Mouse (Mus musculus) heart, embryonic 10.5 days (tissue): ENCODE data around the gene Ttn. TPM values are rescaled to one million over a fixed set of nuclear protein-coding genes. Genes with fewer than 3 reads are reported as not detected.
"Not testable (repeated sequence)": the region's sequence is repeated elsewhere in the genome, so short reads cannot be mapped to it uniquely, and the experiment has no call there.

ENCODE experiments used
- DNase-seq: peaks from one replicate; pipeline ENCODE4 v3.0.0-alpha.2; 2017; ENCODE audit warnings: low spot score
- H3K27ac ChIP-seq: fragments of 300-500 bp; sonication (generic); 2 replicates; pipeline ENCODE4 v1.5.1; 2016; ENCODE audit warnings: mild to moderate bottlenecking
- H3K27me3 ChIP-seq: fragments of 300-500 bp; sonication (generic); 2 replicates; pipeline ENCODE4 v1.6.1; 2016; ENCODE audit warnings: mild to moderate bottlenecking; ENCODE audit not compliant: poor library complexity, insufficient read depth, severe bottlenecking
- H3K36me3 ChIP-seq: fragments of 300-500 bp; sonication (generic); 2 replicates; pipeline ENCODE4 v1.6.1; 2016; ENCODE audit warnings: mild to moderate bottlenecking, moderate library complexity
- H3K4me1 ChIP-seq: fragments of 300-500 bp; sonication (generic); 2 replicates; pipeline ENCODE4 v1.6.1; 2016; ENCODE audit warnings: mild to moderate bottlenecking
- H3K4me3 ChIP-seq: fragments of 300-500 bp; sonication (generic); 2 replicates; pipeline ENCODE4 v1.5.1; 2016; ENCODE audit warnings: mild to moderate bottlenecking, moderate library complexity
- H3K9me3 ChIP-seq: fragments of 300-500 bp; sonication (generic); 2 replicates; pipeline ENCODE4 v1.6.1; 2016; ENCODE audit warnings: mild to moderate bottlenecking, moderate library complexity
- WGBS: fragments of 180-500 bp; shearing (Covaris S2); methylation state at CpG from one replicate; pipeline ENCODE4 v1.1.7; 2016; 5-methylcytosine and 5-hydroxymethylcytosine counted together
- polyA plus RNA-seq: library from polyadenylated mRNA; unstranded; fragments of >200 nt; fragmentation: Nextera tagmentation; extraction: Ambion mirVana; gene quantifications from 2 replicates; pipeline ENCODE4 v1.2.1, GENCODE M21; 2016

The Ttn gene
- 356 and 545 TPM in 2 replicates for polyA plus RNA-seq

DNA sequence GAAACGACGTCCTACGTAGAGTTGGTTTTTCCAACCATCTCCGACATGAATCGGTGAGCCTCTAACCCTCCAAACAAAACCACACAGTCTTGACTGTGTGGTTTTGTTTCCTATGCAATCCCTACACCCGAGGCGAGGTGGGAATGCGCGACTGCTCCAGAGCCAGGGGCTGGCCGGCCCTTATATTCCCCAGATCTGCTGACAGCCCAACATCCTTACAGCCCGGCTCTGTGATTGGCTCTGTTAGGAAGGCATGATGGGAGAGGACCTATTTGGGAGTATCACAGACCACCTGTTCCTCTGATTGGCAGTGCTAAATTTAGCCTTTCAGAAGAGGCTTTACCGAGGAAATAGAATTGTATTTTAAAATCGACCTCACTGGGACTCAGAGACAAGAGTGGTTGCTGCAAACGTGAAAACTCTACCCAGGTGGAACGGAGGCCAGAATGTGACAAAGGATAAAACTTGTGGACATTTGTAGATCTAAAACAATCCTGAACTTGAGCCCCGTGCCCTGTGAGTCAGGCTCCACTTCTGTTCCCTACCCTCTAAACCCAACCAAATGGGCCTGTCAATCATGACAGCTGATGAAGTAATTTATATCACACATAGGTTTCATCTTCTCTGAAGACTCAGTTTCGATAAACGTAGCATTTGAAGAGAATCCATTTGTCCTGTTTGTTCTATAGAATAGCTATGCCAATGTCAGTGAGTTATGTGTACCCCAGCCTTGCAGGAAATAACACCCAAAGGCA lies at the start of gene Ttn:
Gene Ttn, minus strand, starts transcription at position 157 of the 755 bp plus-strand sequence.
- Histone ChIP-seq H3K4me1 (peaks cover 17% of the 10 kb centered on the region), H3K27ac (peak within 1 kb of the TSS; percentile 89), H3K36me3 (peaks cover 15% of the 10 kb centered on the region), H3K27me3 (no peaks in the 10 kb centered on the region), H3K9me3 (no peaks in the 10 kb centered on the region), H3K4me3 (peak within 1 kb of the TSS; percentile 60)
- WGBS: 37% methylated on average over 18 of the region's 18 CpGs
- peak; percentile 95 for DNase-seq

DNA sequence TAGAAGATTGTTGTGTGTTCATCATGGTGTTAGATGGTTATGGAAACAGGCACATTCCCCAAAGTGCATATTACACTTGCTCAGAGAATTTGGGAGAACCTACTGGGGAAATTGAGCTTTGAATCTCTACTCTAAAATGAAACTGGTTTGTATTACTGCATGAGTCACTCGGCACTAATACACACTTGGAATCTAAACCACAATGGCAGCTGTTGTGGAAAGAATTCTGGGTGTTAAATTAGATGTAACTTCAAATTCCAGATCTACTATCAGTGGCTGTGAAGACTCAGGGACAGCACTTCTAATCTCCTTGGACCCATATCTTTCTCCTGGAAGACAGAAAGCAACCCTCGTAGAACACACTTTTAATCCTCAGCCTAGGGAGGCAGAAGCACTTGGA lies 38.3 kb upstream of the Ttn start:
- Histone ChIP-seq H3K4me1 (no peaks in the 10 kb centered on the region), H3K36me3 (peaks cover 63% of the 10 kb centered on the region)

DNA sequence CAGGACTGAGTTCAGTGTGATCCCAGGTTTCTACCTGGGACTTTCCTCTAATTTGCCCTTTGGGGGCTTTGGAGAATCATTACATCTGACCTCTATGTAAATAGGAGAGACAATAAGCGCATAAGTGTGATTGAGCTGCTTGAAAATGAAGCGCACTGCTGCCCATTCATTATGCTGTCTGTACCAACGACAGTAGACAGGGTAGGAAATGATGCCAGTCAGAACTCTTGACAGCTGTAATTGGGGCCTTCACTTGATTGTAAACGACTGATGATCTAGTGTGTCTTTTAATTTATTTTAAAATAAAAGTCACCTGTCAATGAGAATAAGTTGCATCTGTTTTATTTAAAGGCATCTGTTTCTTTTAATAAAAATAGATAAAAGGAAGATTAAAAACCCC lies 35.4 kb upstream of the Ttn start:
- no peak for DNase-seq
- no peak overlapping the region for H3K4me3 ChIP-seq
- WGBS: 86% methylated on average over 4 of the region's 4 CpGs
- H3K9me3 ChIP-seq: no peaks in the 10 kb centered on the region
- no peaks in the 10 kb centered on the region for H3K27me3 ChIP-seq
- H3K4me1 ChIP-seq: 0 out of 2 replicates have a peak, but pooled peaks cover 3% of the 10 kb centered on the region
- no peak overlapping the region for H3K27ac ChIP-seq
- peaks cover 73% of the 10 kb centered on the region for H3K36me3 ChIP-seq

More for the DNA sequence above, 38.3 kb upstream of the Ttn start:
- no peak for DNase-seq
- Histone ChIP-seq H3K27me3 (no peaks in the 10 kb centered on the region), H3K9me3 (no peaks in the 10 kb centered on the region), H3K4me3 (no peak overlapping the region), H3K27ac (no peak overlapping the region)
- 78% methylated on average over 2 of the region's 2 CpGs for WGBS

DNA sequence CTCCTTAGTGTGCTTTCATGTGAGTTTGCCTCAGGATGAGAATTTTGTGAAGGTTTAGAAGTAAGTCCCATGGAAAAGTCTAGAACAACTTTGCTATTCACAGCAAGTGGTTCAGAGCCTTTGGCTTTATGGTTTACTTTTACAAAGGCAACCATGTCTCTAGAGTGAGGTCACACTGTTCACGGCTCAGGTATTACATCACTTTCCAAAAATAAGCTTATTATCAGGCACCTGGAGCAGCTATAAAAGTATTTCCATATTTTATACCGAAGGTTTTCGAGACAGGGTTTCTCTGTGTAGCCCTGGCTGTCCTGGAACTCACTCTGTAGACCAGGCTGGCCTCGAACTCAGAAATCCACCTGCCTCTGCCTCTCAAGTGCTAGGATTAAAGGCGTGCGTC lies 31.1 kb upstream of the Ttn start:
- peaks cover 60% of the 10 kb centered on the region for H3K36me3 ChIP-seq
- not testable (repeated sequence) for H3K4me1 ChIP-seq, DNase-seq, H3K27ac ChIP-seq, H3K9me3 ChIP-seq, H3K27me3 ChIP-seq, H3K4me3 ChIP-seq
- WGBS: 83% methylated on average over 6 of the region's 6 CpGs

DNA sequence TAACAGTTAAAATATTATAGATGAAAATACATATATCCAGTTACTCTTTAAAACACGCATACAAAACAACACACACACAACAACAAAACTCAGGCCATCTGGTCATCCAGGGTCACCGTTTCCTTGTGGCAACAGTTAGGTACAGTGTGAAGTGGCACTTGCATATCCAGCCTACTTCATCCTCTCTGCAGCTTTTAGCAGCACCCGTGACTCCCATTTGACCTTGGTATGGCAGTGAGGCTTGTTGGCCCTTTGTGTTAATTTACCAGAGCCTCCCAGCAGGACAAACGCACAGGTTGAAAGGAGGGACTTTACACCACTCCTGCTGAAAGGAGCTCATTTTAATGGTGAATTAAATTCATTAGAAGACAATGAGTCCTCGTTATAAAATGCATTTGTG lies 29.6 kb upstream of the Ttn start:
- H3K36me3 ChIP-seq: peaks cover 50% of the 10 kb centered on the region
- no peaks in the 10 kb centered on the region for H3K9me3 ChIP-seq
- H3K4me1 ChIP-seq: peaks cover 3% of the 10 kb centered on the region; the same call in 1 of the 2 replicates
- DNase-seq: no peak
- no peak overlapping the region for H3K4me3 ChIP-seq
- H3K27ac ChIP-seq: no peak overlapping the region
- H3K27me3 ChIP-seq: no peaks in the 10 kb centered on the region
- WGBS: 61% methylated on average over 5 of the region's 5 CpGs

DNA sequence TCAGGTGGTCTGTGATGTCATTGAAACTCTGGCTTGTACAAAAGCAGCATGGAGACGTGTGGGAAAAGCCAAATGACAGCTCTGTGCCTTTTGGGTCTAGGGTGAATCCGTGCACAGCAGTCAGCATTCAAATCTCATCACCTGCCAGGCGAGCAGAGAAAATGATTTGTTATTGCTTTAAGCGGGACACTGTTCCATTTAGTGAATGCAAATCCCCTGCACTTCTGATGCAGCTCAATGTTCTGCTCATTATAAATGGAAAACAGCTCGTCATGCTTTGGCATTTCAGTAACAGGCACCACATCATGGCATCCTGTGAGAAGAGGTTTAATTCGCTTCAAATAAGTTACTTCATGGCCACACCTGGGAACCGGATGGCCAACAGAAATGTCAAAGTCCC lies 24.7 kb upstream of the Ttn start:
- no peaks in the 10 kb centered on the region for H3K9me3 ChIP-seq
- DNase-seq: no peak
- peaks cover 16% of the 10 kb centered on the region for H3K36me3 ChIP-seq
- H3K27ac ChIP-seq: no peak overlapping the region
- H3K27me3 ChIP-seq: no peaks in the 10 kb centered on the region
- no peak overlapping the region for H3K4me3 ChIP-seq
- no peaks in the 10 kb centered on the region; the same call in 1 of the 2 replicates for H3K4me1 ChIP-seq
- WGBS: 74% methylated on average over 7 of the region's 7 CpGs

DNA sequence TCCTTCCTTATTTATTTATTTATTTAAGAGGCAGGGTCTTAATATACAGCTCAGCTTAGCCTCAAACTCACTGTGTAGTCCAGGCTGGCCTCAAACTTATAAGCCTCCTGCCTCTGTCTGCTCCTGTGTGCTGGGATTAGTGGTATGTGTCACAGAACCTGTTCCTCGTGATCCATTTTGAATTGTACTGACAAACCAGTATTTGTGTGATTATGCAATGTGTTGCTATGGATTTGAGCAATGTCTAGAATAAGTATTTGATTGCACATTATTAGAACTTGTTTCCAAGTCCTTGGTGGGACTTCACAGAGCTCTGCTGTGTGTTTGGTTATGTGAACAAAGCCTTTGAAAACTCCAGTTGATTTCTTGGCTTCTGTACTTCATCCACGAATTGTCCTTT lies 20.8 kb upstream of the Ttn start:
- no peaks in the 10 kb centered on the region for H3K27me3 ChIP-seq
- H3K9me3 ChIP-seq: no peaks in the 10 kb centered on the region
- H3K36me3 ChIP-seq: no peaks in the 10 kb centered on the region
- H3K27ac ChIP-seq: no peak overlapping the region
- 77% methylated on average over 2 of the region's 2 CpGs for WGBS
- H3K4me1 ChIP-seq: peaks cover 6% of the 10 kb centered on the region; the same call in 1 of the 2 replicates
- no peak for DNase-seq
- H3K4me3 ChIP-seq: no peak overlapping the region

DNA sequence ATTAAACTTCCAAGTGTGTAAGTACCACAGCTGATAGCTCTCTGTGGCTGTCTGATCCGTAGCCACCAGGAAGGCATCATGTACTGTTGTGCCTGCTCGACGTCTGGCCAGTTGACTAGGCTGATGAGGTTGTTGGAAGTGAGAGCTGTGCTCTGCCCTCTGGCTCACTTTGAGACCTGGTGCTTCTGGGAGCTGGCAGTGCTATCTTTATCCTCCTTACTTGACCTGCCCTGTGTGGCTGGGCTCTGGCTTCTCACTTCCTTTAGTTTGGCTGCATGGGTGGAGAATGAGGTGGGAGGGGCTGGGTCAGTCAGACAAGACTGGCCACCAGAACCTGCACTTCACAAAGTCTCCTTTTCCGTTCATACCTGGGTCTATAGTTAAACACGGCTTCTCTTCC lies 16.0 kb upstream of the Ttn start:
- Histone ChIP-seq H3K27ac (peak overlapping the region; percentile 52; the same call in 1 of the 2 replicates), H3K4me1 (peaks cover 6% of the 10 kb centered on the region; the same call in 1 of the 2 replicates), H3K4me3 (no peak overlapping the region), H3K9me3 (no peaks in the 10 kb centered on the region), H3K27me3 (no peaks in the 10 kb centered on the region), H3K36me3 (no peaks in the 10 kb centered on the region)
- 40% methylated on average over 5 of the region's 5 CpGs for WGBS
- DNase-seq: no peak

DNA sequence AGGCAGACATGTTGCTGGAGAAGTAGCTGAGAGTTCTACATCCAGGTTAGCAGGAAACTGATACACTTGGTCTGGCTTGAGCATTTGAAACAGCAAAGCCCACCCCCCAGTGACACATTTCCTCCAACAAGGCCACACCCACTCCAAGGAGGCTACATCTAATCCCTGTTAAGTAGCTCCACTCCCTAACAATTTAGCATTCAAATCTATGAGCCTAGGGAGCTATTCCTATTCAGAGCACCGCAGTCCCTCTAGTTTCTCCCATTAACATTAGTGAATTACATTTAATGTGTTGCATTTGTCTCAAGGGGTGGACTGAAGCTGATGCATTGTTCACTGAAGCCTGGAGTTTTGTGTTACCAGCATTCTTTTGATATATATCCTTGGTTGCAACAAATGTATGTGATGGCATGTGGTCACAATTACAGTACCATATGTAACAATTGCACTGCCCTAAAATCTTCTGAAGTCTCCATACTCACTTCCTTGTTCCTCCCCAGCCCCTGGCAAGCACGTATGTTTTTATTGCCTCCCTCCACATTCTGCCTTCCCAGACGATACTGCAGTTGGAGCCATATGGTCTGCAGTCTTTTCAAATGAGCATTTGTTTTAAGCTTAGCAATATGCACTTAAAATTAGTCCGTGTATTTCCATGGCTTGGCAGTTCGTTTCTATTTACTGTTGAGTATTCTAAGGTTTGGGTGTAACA lies 10.3 kb upstream of the Ttn start:
- DNase-seq: no peak
- H3K36me3 ChIP-seq: no peaks in the 10 kb centered on the region
- 81% methylated on average over 5 of the region's 5 CpGs for WGBS

DNA sequence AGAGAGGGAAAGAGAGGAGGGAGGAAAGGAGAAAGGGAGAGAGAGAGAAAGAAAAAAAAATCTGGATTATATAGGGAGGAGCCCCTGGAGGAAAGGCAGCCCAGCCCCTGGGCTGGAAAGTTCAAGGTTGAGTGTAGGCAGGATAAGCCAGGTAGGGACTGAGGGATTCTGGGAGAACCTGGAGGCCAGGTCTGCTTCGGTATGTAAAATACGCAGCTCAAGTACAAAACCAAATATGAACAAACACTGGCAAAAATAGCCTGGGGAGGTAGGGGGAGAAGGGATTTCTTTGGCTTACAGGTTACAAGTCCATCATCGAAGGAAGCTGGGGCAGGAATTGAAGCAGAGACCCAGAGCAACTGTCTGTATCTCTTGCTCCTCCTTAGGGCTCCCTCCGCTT lies 5.0 kb upstream of the Ttn start:
- Histone ChIP-seq H3K36me3 (no peaks in the 10 kb centered on the region), H3K4me1 (peaks cover 17% of the 10 kb centered on the region), H3K27me3 (no peaks in the 10 kb centered on the region), H3K27ac (no peak overlapping the region), H3K4me3 (no peak overlapping the region), H3K9me3 (no peaks in the 10 kb centered on the region)
- DNase-seq: no peak
- WGBS: 85% methylated on average over 4 of the region's 4 CpGs

More for the DNA sequence above, 10.3 kb upstream of the Ttn start:
- H3K4me3 ChIP-seq: no peak overlapping the region
- no peak overlapping the region for H3K27ac ChIP-seq
- no peaks in the 10 kb centered on the region for H3K4me1 ChIP-seq
- no peaks in the 10 kb centered on the region for H3K27me3 ChIP-seq
- H3K9me3 ChIP-seq: no peaks in the 10 kb centered on the region

DNA sequence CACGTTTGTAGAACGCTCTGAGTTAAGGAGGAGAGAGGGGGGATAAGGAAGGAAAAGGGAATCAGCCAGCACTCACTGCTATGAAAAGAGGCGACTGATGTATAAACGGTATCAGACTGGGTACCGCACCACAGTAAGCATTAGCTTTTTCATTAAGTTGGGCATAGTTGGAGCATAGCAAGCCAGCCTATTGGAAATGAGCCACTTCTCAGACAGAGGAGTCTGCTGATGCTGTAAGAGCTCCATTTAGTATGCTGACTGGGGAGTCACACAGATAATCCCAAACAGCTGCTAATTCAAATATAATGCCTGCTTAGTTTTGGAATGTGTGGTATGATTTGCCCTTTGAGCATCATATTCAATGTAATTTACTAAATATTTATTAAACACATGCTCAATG lies 2.0 kb upstream of the Ttn start:
- 53% methylated on average over 5 of the region's 5 CpGs for WGBS
- no peak for DNase-seq
- Histone ChIP-seq H3K36me3 (peaks cover 7% of the 10 kb centered on the region; the same call in 1 of the 2 replicates), H3K27me3 (no peaks in the 10 kb centered on the region), H3K4me3 (0 out of 2 replicates have a peak overlapping the region, but pooled peaks have one; percentile 35), H3K9me3 (no peaks in the 10 kb centered on the region), H3K4me1 (peaks cover 17% of the 10 kb centered on the region), H3K27ac (peak overlapping the region; percentile 89)

DNA sequence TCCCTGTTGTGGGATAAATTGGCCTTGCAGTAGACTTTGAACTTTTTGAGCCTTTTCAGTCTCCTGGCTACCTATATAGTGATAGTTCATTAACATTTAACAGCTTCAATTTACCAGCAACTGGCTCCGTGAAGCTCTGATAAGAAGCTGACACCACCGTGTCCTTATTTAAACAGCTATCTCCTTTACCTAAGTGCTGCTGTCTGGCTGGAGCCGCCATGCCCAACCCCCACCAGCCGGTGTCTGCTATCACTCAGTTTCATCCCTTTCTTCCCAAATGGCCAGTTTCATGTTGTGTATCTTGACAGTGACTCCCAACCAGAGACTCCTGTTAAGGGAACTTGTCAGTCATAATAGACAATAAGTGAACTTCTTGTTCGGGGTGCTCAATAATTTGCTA lies 1.3 kb upstream of the Ttn start:
- Histone ChIP-seq H3K27me3 (no peaks in the 10 kb centered on the region), H3K4me3 (peak overlapping the region; percentile 35), H3K36me3 (peaks cover 7% of the 10 kb centered on the region; the same call in 1 of the 2 replicates), H3K27ac (peak overlapping the region; percentile 89), H3K4me1 (peaks cover 17% of the 10 kb centered on the region), H3K9me3 (no peaks in the 10 kb centered on the region)
- 15% methylated on average over 5 of the region's 5 CpGs for WGBS
- no peak for DNase-seq

DNA sequence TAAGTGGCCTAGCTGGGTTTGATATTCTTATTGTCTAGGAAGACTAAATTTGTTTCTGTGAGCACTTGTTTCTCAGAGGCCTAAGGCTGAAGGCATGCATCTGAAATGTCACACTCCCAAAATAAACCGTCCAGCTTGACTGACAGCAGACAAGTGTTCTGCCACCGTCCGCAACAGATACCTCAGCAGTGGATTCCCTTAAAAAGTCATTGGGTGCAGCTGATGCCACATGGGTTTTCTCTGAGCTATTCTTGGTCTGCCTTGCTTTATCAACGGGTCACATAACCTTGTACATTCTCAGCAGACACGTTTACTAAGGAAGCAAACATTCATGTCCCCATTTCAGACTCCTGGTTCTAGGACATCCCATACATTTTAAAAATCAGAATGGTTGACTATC lies 630 bp downstream of the Ttn start:
- no peaks in the 10 kb centered on the region for H3K9me3 ChIP-seq
- H3K4me3 ChIP-seq: peak overlapping the region; percentile 60
- peak overlapping the region; percentile 89 for H3K27ac ChIP-seq
- H3K27me3 ChIP-seq: no peaks in the 10 kb centered on the region
- peak; percentile 89 for DNase-seq
- H3K4me1 ChIP-seq: peaks cover 17% of the 10 kb centered on the region
- peaks cover 24% of the 10 kb centered on the region for H3K36me3 ChIP-seq
- WGBS: 26% methylated on average over 5 of the region's 5 CpGs
